Mouse (Mus musculus): ENCODE measurements around the gene Pih1d1.

DNA sequence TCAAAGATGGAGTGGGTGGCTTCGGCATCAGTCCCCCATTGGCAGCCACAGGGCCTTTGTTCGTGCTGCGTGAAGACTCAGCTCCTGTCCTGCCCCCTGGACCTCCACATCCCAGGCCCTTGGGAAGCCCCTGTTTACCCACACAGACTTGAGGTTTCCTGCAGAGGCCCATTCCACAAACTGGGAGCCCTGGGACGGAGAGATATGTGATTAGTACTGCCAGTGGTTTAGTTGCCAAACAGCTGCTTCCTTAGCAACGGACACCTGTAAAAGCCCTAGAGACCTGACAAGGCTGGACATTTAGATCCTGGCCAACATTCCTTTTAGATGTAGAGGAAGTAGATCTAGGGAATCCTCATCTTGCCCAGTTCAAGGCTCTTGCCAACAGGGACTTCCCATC is 12.2 kb upstream of the Pih1d1 start:
- TF ChIP-seq POLR2A (IDR thresholded peaks at IDR 0.05; ENCODE audit: control insufficient read depth in 1 of 2, insufficient read depth in 1 of 2, low read depth in 1 of 2, low read length in 2 of 2, poor library complexity in 1 of 2), result no peak
- no peak for TF ChIP-seq E2F4 (IDR thresholded peaks at IDR 0.05; ENCODE audit: borderline replicate concordance, low read depth, low read length)
- no peak for TF ChIP-seq CTCF (IDR thresholded peaks at IDR 0.05 in 2 of 3, conservative IDR thresholded peaks at IDR 0.05 in 1 of 3; ENCODE audit: control insufficient read depth in 1 of 3, insufficient read depth in 1 of 3, low read depth in 2 of 3, low read length in 3 of 3, poor library complexity in 1 of 3, severe bottlenecking in 1 of 3)
